Mouse (Mus musculus) erythroblast, adult 5-6 weeks (primary cell): ENCODE results near the gene Nfyc. TPM values are rescaled to one million over a fixed set of nuclear protein-coding genes. Genes with fewer than 3 reads are reported as not detected.

Experiments used
- ATAC-seq: replicated peaks from 2 replicates; pipeline ENCODE4 v1.8.0; 2016; ENCODE audit warnings: moderate number of reproducible peaks, mild to moderate bottlenecking, moderate TSS enrichment, inconsistent platforms; ENCODE audit not compliant: poor library complexity, low FRiP score, severe bottlenecking
- total RNA-seq, 2 experiments: library from RNA; stranded (forward) in 1 of 2; stranded (reverse) in 1 of 2; fragments of 150-400 nt in 1 of 2; fragments of 200-764, 138-1000 nt in 1 of 2; gene quantifications; 2 replicates each; pipeline versions ENCODE4 v1.2.3 to v1.2.4; 2015 to 2017; ENCODE audit warnings: low replicate concordance in 2 of 2

The Nfyc gene
- total RNA-seq, 2 experiments from 2014 or later = 27.9 to 36.3 TPM

GRCm38 (mm10) chr4:120725516-120726090, 105.8 kb downstream of the Nfyc start:
- ATAC-seq = no peak

- no peak for ATAC-seq
Observed at GRCm38 (mm10) chr4:120721574-120721973, 109.8 kb downstream of the Nfyc start.

- ATAC-seq = no peak
Observed at GRCm38 (mm10) chr4:120719152-120719551, 112.2 kb downstream of the Nfyc start.

- ATAC-seq = no peak
Observed at GRCm38 (mm10) chr4:120717591-120717990, 113.8 kb downstream of the Nfyc start.

- ATAC-seq = no peak
Observed at GRCm38 (mm10) chr4:120716765-120717164, 114.6 kb downstream of the Nfyc start.

GRCm38 (mm10) chr4:120716141-120716571, 115.2 kb downstream of the Nfyc start:
- peak; percentile 45; the same call in 1 of the 2 replicates for ATAC-seq

GRCm38 (mm10) chr4:120713856-120714497, 117.4 kb downstream of the Nfyc start:
- no peak for ATAC-seq

GRCm38 (mm10) chr4:120713021-120713420, 118.4 kb downstream of the Nfyc start:
- ATAC-seq = no peak

- no peak for ATAC-seq
Observed at GRCm38 (mm10) chr4:120712236-120712635, 119.1 kb downstream of the Nfyc start.

Other genes starting within 250 kb of the Nfyc start
- not detected in 2 replicates for gene Gm8439, start 242.8 kb downstream of the Nfyc start, total RNA-seq (2015; ENCODE audit: low replicate concordance)
- gene Gm8439, start 242.8 kb downstream of the Nfyc start, total RNA-seq (2017; ENCODE audit: low replicate concordance) = not detected in 2 replicates
- 1.7 and 2.5 TPM in 2 replicates for gene Cited4, start 165.0 kb downstream of the Nfyc start, total RNA-seq (2015; ENCODE audit: low replicate concordance)
- 5.4 and 7.0 TPM in 2 replicates for gene Cited4, start 165.0 kb downstream of the Nfyc start, total RNA-seq (2017; ENCODE audit: low replicate concordance)
- not detected in 2 replicates for gene Kcnq4, start 83.0 kb downstream of the Nfyc start, total RNA-seq (2015; ENCODE audit: low replicate concordance)
- not detected in 2 replicates for gene Kcnq4, start 83.0 kb downstream of the Nfyc start, total RNA-seq (2017; ENCODE audit: low replicate concordance)
- 0.21 and 1.2 TPM in 2 replicates for gene Rims3, start 23.2 kb upstream of the Nfyc start, total RNA-seq (2015; ENCODE audit: low replicate concordance)
- 0.43 and 0.98 TPM in 2 replicates for gene Rims3, start 23.2 kb upstream of the Nfyc start, total RNA-seq (2017; ENCODE audit: low replicate concordance)
- gene Exo5, start 93.4 kb upstream of the Nfyc start, total RNA-seq (2015; ENCODE audit: low replicate concordance) = 7.5 and 21.1 TPM in 2 replicates
- gene Exo5, start 93.4 kb upstream of the Nfyc start, total RNA-seq (2017; ENCODE audit: low replicate concordance) = 1.7 and 4.1 TPM in 2 replicates
- 0.77 TPM in 1 of 2 replicates, not detected in the other for gene Zfp69, start 120.1 kb upstream of the Nfyc start, total RNA-seq (2015; ENCODE audit: low replicate concordance)
- 2.4 and 6.4 TPM in 2 replicates for gene Zfp69, start 120.1 kb upstream of the Nfyc start, total RNA-seq (2017; ENCODE audit: low replicate concordance)
- gene Smap2, start 185.7 kb upstream of the Nfyc start, total RNA-seq (2015; ENCODE audit: low replicate concordance) = 29.4 and 36.4 TPM in 2 replicates
- 25.5 and 27.3 TPM in 2 replicates for gene Smap2, start 185.7 kb upstream of the Nfyc start, total RNA-seq (2017; ENCODE audit: low replicate concordance)
- gene Col9a2, start 207.8 kb upstream of the Nfyc start, total RNA-seq (2015; ENCODE audit: low replicate concordance) = not detected in 2 replicates
- not detected in 2 replicates for gene Col9a2, start 207.8 kb upstream of the Nfyc start, total RNA-seq (2017; ENCODE audit: low replicate concordance)